Mouse (Mus musculus): Measurements from ENCODE around the gene Cyfip2. TPM values are rescaled to one million over a fixed set of nuclear protein-coding genes. Genes with fewer than 3 reads are reported as not detected.

Gene Cyfip2
- total and polyA plus RNA-seq, 3 experiments = 28.8 to 68.8 (median 55.2) TPM

- Histone ChIP-seq H3K27me3 (ENCODE audit: control insufficient read depth, insufficient read depth, low read length) (no peaks in the 10 kb centered on the region), H3K4me3 (no peak overlapping the region), H3K9ac (ENCODE audit: low read depth, low read length) (no peak overlapping the region), H3K27ac (no peak overlapping the region), H3K79me2 (replicated peaks; ENCODE audit: control insufficient read depth, insufficient read depth, low read length) (no peaks in the 10 kb centered on the region), H3K36me3 (ENCODE audit: control insufficient read depth, insufficient read depth, low read length) (no peaks in the 10 kb centered on the region), H3K4me1 (ENCODE audit: control insufficient read depth, insufficient read depth, low read length) (peaks cover 2% of the 10 kb centered on the region)
- TF ChIP-seq CTCF (IDR thresholded peaks at IDR 0.05) (no peak), EP300 (IDR thresholded peaks at IDR 0.05; ENCODE audit: insufficient read depth, low read depth, low read length) (no peak), POLR2A (IDR thresholded peaks at IDR 0.05; ENCODE audit: insufficient read depth, low read depth, low read length) (no peak)
- 77% methylated on average over 2 of the region's 2 CpGs for WGBS
- intact Hi-C loops (cut with DNase I) = no loop called here
- DNase-seq = no peak
These were observed 102.8 kb downstream of the Cyfip2 start for GRCm38 (mm10) chr11:46209884-46210283.

- no peak overlapping the region for H3K27ac ChIP-seq
- intact Hi-C loops (cut with DNase I) = no loop called here
- DNase-seq = no peak
- H3K27me3 ChIP-seq (ENCODE audit: control insufficient read depth, insufficient read depth, low read length) = no peaks in the 10 kb centered on the region
- 41% methylated on average over 17 of the region's 17 CpGs for WGBS
- H3K36me3 ChIP-seq (ENCODE audit: control insufficient read depth, insufficient read depth, low read length) = no peaks in the 10 kb centered on the region
- TF ChIP-seq EP300 (IDR thresholded peaks at IDR 0.05; ENCODE audit: insufficient read depth, low read depth, low read length) (no peak), POLR2A (IDR thresholded peaks at IDR 0.05; ENCODE audit: insufficient read depth, low read depth, low read length) (no peak), CTCF (IDR thresholded peaks at IDR 0.05) (no peak)
- H3K9ac ChIP-seq (ENCODE audit: low read depth, low read length) = no peak overlapping the region
- no peaks in the 10 kb centered on the region for H3K4me1 ChIP-seq (ENCODE audit: control insufficient read depth, insufficient read depth, low read length)
- H3K4me3 ChIP-seq = no peak overlapping the region
- H3K79me2 ChIP-seq (replicated peaks; ENCODE audit: control insufficient read depth, insufficient read depth, low read length) = no peaks in the 10 kb centered on the region
These were observed 106.8 kb downstream of the Cyfip2 start for GRCm38 (mm10) chr11:46205639-46206409.

GRCm38 (mm10) chr11:46204841-46205240 lies 107.8 kb downstream of the Cyfip2 start:
- Histone ChIP-seq H3K27me3 (ENCODE audit: control insufficient read depth, insufficient read depth, low read length) (no peaks in the 10 kb centered on the region), H3K9ac (ENCODE audit: low read depth, low read length) (no peak overlapping the region), H3K27ac (no peak overlapping the region), H3K4me3 (no peak overlapping the region), H3K4me1 (ENCODE audit: control insufficient read depth, insufficient read depth, low read length) (no peaks in the 10 kb centered on the region), H3K79me2 (replicated peaks; ENCODE audit: control insufficient read depth, insufficient read depth, low read length) (no peaks in the 10 kb centered on the region), H3K36me3 (ENCODE audit: control insufficient read depth, insufficient read depth, low read length) (no peaks in the 10 kb centered on the region)
- TF ChIP-seq CTCF (IDR thresholded peaks at IDR 0.05) = no peak
- TF ChIP-seq POLR2A (IDR thresholded peaks at IDR 0.05; ENCODE audit: insufficient read depth, low read depth, low read length) = no peak
- no peak for TF ChIP-seq EP300 (IDR thresholded peaks at IDR 0.05; ENCODE audit: insufficient read depth, low read depth, low read length)
- 85% methylated on average over 9 of the region's 9 CpGs for WGBS
- no peak for DNase-seq
- intact Hi-C loops (cut with DNase I) = no loop called here

- no peak for DNase-seq
- Histone ChIP-seq H3K4me1 (ENCODE audit: control insufficient read depth, insufficient read depth, low read length) (no peaks in the 10 kb centered on the region), H3K79me2 (replicated peaks; ENCODE audit: control insufficient read depth, insufficient read depth, low read length) (no peaks in the 10 kb centered on the region), H3K27ac (no peak overlapping the region), H3K9ac (ENCODE audit: low read depth, low read length) (no peak overlapping the region), H3K36me3 (ENCODE audit: control insufficient read depth, insufficient read depth, low read length) (no peaks in the 10 kb centered on the region), H3K4me3 (no peak overlapping the region), H3K27me3 (ENCODE audit: control insufficient read depth, insufficient read depth, low read length) (no peaks in the 10 kb centered on the region)
- TF ChIP-seq POLR2A (IDR thresholded peaks at IDR 0.05; ENCODE audit: insufficient read depth, low read depth, low read length) = no peak
- no peak for TF ChIP-seq CTCF (IDR thresholded peaks at IDR 0.05)
- TF ChIP-seq EP300 (IDR thresholded peaks at IDR 0.05; ENCODE audit: insufficient read depth, low read depth, low read length) = no peak
- intact Hi-C loops (cut with DNase I) = no loop called here
- WGBS = 30% methylated on average over 10 of the region's 10 CpGs
These were observed 110.1 kb downstream of the Cyfip2 start for GRCm38 (mm10) chr11:46202547-46202887.

GRCm38 (mm10) chr11:46201636-46202546 lies 110.8 kb downstream of the Cyfip2 start:
- 58% methylated on average over 20 of the region's 20 CpGs for WGBS
- TF ChIP-seq EP300 (IDR thresholded peaks at IDR 0.05; ENCODE audit: insufficient read depth, low read depth, low read length) (no peak), POLR2A (IDR thresholded peaks at IDR 0.05; ENCODE audit: insufficient read depth, low read depth, low read length) (no peak), CTCF (IDR thresholded peaks at IDR 0.05) (no peak)
- Histone ChIP-seq H3K4me3 (no peak overlapping the region), H3K9ac (ENCODE audit: low read depth, low read length) (no peak overlapping the region), H3K79me2 (replicated peaks; ENCODE audit: control insufficient read depth, insufficient read depth, low read length) (no peaks in the 10 kb centered on the region), H3K27ac (no peak overlapping the region), H3K36me3 (ENCODE audit: control insufficient read depth, insufficient read depth, low read length) (no peaks in the 10 kb centered on the region), H3K4me1 (ENCODE audit: control insufficient read depth, insufficient read depth, low read length) (no peaks in the 10 kb centered on the region), H3K27me3 (ENCODE audit: control insufficient read depth, insufficient read depth, low read length) (no peaks in the 10 kb centered on the region)
- intact Hi-C loops (cut with DNase I) = no loop called here
- DNase-seq = no peak

GRCm38 (mm10) chr11:46200664-46201063 lies 112.0 kb downstream of the Cyfip2 start:
- 61% methylated on average over 11 of the region's 11 CpGs for WGBS
- H3K27me3 ChIP-seq (ENCODE audit: control insufficient read depth, insufficient read depth, low read length) = no peaks in the 10 kb centered on the region
- intact Hi-C loops (cut with DNase I) = no loop called here
- TF ChIP-seq POLR2A (IDR thresholded peaks at IDR 0.05; ENCODE audit: insufficient read depth, low read depth, low read length) (no peak), EP300 (IDR thresholded peaks at IDR 0.05; ENCODE audit: insufficient read depth, low read depth, low read length) (no peak), CTCF (IDR thresholded peaks at IDR 0.05) (no peak)
- H3K27ac ChIP-seq = no peak overlapping the region
- H3K79me2 ChIP-seq (replicated peaks; ENCODE audit: control insufficient read depth, insufficient read depth, low read length) = no peaks in the 10 kb centered on the region
- no peak overlapping the region for H3K4me3 ChIP-seq
- no peaks in the 10 kb centered on the region for H3K4me1 ChIP-seq (ENCODE audit: control insufficient read depth, insufficient read depth, low read length)
- DNase-seq = no peak
- H3K9ac ChIP-seq (ENCODE audit: low read depth, low read length) = no peak overlapping the region
- no peaks in the 10 kb centered on the region for H3K36me3 ChIP-seq (ENCODE audit: control insufficient read depth, insufficient read depth, low read length)

All from heart, adult 2 months (tissue).